Mouse (Mus musculus) liver, embryonic 14.5 days (tissue): ENCODE results near the gene Eci3.

ENCODE experiments used
- CTCF ChIP-seq: IDR thresholded peaks from 2 replicates; pipeline ENCODE4 v1.5.1; 2016; ENCODE audit warnings: antibody characterized with exemption, low read depth, control low read depth
- EP300 ChIP-seq: IDR thresholded peaks from 2 replicates; pipeline ENCODE4 v1.6.1; 2016; ENCODE audit warnings: antibody characterized with exemption, low read depth

DNA sequence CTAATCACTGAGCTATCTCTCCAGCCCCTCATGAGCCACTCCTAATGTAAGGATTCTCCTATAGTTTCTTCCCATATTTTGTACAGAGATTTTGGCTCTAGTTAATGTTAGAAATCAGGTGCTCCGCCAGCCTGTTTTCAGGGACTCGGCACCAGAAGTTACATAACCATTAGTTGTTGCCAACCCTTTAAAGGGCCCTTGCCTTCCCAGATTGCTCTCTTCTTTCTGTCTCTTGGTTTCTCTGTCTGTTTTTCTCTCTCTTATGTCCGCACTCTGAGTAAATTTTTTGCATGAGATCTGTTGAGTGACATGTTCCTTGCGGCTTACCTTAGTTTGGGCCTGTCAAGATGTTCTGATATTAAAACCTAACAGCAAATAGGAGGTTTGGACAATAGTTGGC, 12.5 kb upstream of the Eci3 start:
- no peak for TF ChIP-seq CTCF
- TF ChIP-seq EP300 = no peak
